Mouse (Mus musculus) megakaryocyte progenitor cell, adult 5-6 weeks (primary cell): ENCODE measurements at regions not wholly inside any gene's neighbourhood (a gene's known extent, or its start where the extent isn't known, plus 50 kb on each side); places are given as distances from the start of the nearest gene placed in this dataset.

Experiments used
- ATAC-seq: replicated peaks from 2 replicates; pipeline ENCODE4 v1.8.0; 2016; ENCODE audit warnings: mild to moderate bottlenecking, moderate TSS enrichment, inconsistent platforms; ENCODE audit not compliant: poor library complexity

DNA sequence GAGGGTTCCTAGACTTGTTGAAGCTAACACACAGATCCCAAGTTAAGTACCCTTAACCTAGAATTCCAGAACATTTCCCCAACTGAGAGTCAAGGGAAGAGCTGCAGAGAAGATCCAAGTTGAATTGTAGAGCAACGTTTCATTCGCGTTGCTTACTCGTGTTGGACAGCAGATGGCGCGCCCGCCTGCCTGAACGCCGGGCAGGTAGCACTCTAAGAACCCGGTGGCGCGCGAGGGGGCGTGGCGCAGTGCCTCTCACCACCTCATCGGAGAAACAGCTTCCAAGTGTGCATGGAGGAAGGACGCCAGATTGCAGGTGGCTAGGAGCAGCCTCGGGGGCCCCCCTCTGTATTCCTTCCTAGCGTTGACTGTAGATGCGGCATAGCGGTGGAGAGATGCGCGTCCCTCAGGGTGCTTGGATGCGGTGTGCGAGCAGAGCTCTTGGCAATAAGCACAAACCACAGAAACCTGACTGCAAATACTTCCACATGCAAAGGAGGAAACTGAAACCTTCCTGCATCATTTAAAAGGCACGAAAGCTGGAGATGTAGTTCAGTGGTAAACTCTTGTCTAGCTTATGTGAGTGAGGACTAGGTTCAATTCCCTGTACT is 233.5 kb upstream of the Gm12887 start:
- peak; percentile 83 for ATAC-seq
